ENCODE assay signal across 7 mouse cellular contexts in the genomic region with DNA sequence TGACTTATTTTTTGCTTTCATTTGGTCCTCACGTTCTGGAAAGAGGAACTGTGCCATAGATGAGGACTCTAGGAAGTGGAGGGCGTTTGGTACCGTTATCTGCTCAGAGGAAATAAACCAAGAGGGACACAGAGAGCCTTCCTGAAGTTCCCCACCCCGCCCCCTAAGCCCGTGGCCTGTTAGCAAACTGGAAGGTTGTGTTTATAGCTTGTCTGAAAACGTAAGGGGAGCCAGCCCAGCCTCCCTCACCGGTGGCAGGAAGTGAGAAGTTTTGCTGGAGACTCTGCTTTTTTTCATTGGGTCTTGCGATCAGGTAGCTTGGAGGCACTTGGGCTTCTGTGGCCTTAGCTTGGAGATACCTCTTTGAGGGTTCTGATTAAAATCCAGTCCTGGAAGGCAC. TPM values are rescaled to one million over a fixed set of nuclear protein-coding genes. Genes with fewer than 3 reads are reported as not detected.
A peak's percentile ranks its signal among the peaks of the same experiment; 100 is the strongest.
DNase-seq lines count a peak whose midpoint lies in the region; ATAC-seq lines count a peak whose summit lies in the region.

No protein-coding gene starts in this region.

- H3K36me3 ChIP-seq in forebrain, embryonic 16.5 days (ENCODE audit: control insufficient read depth, insufficient read depth): no peaks in the 10 kb centered on the region
- no peaks in the 10 kb centered on the region for H3K36me3 ChIP-seq in hindbrain, embryonic 15.5 days
- no peaks in the 10 kb centered on the region for H3K36me3 ChIP-seq in liver, embryonic 12.5 days

- peaks cover 6% of the 10 kb centered on the region for H3K4me1 ChIP-seq in forebrain, embryonic 16.5 days (replicated peaks; ENCODE audit: control insufficient read depth, insufficient read depth, low read length)
- peaks cover 23% of the 10 kb centered on the region for H3K4me1 ChIP-seq in hindbrain, embryonic 15.5 days (replicated peaks)
- peaks cover 23% of the 10 kb centered on the region for H3K4me1 ChIP-seq in liver, embryonic 12.5 days

- H3K4me2 ChIP-seq in forebrain, embryonic 16.5 days (ENCODE audit: low read length): peak overlapping the region; percentile 73
- H3K4me2 ChIP-seq in hindbrain, embryonic 15.5 days: peak overlapping the region; percentile 90
- peak overlapping the region; percentile 90 for H3K4me2 ChIP-seq in liver, embryonic 12.5 days

- H3K9ac ChIP-seq in forebrain, embryonic 16.5 days (replicated peaks; ENCODE audit: low read depth, low read length): peak overlapping the region; percentile 84
- peak overlapping the region; percentile 79 for H3K9ac ChIP-seq in hindbrain, embryonic 15.5 days
- H3K9ac ChIP-seq in liver, embryonic 12.5 days: 0 out of 2 replicates have a peak overlapping the region, but pooled peaks have one; percentile 2

- peak; percentile 68 for ATAC-seq in CD4-positive, CD25-positive, alpha-beta regulatory T cell, adult 4 months
- ATAC-seq in forebrain, embryonic 16.5 days: no peak
- no peak for ATAC-seq in hindbrain, embryonic 15.5 days (ENCODE audit: low FRiP score, low read depth)
- ATAC-seq in liver, embryonic 12.5 days: peak; percentile 30; the same call in 1 of the 2 replicates

- WGBS in forebrain, embryonic 16.5 days: 7% methylated on average over 8 of the region's 8 CpGs
- WGBS in hindbrain, embryonic 15.5 days: 4% methylated on average over 8 of the region's 8 CpGs
- WGBS in liver, embryonic 12.5 days (ENCODE audit: insufficient replicate concordance): 0% methylated on average over 8 of the region's 8 CpGs

- no peak overlapping the region for H3K27ac ChIP-seq in forebrain, embryonic 16.5 days (ENCODE audit: low read length)
- H3K27ac ChIP-seq in hindbrain, embryonic 15.5 days (replicated peaks): no peak overlapping the region
- peak overlapping the region; percentile 51; the same call in 1 of the 2 replicates for H3K27ac ChIP-seq in liver, embryonic 12.5 days

- no peaks in the 10 kb centered on the region for H3K9me3 ChIP-seq in forebrain, embryonic 16.5 days (ENCODE audit: control insufficient read depth, low read length)
- no peaks in the 10 kb centered on the region for H3K9me3 ChIP-seq in hindbrain, embryonic 15.5 days
- no peaks in the 10 kb centered on the region for H3K9me3 ChIP-seq in liver, embryonic 12.5 days (replicated peaks)

- H3K27me3 ChIP-seq in forebrain, embryonic 16.5 days (replicated peaks; ENCODE audit: control insufficient read depth, insufficient read depth, low read length): no peaks in the 10 kb centered on the region; the same call in 1 of the 2 replicates
- H3K27me3 ChIP-seq in hindbrain, embryonic 15.5 days: no peaks in the 10 kb centered on the region
- peaks cover 36% of the 10 kb centered on the region for H3K27me3 ChIP-seq in liver, embryonic 12.5 days (replicated peaks)

- H3K4me3 ChIP-seq in forebrain, embryonic 16.5 days (replicated peaks; ENCODE audit: low read length): peak overlapping the region; percentile 75
- H3K4me3 ChIP-seq in hindbrain, embryonic 15.5 days: peak overlapping the region; percentile 90
- H3K4me3 ChIP-seq in liver, embryonic 12.5 days: peak overlapping the region; percentile 64

- peak; percentile 40 for DNase-seq in adrenal gland, adult 2 months
- peak; percentile 12 to 36 for DNase-seq in monocyte, adult 2 months (ENCODE audit: low read depth in 1 of 2, low spot score in 2 of 2)
- DNase-seq in thymus, postnatal 0 days (ENCODE audit: low spot score): peak; percentile 66

RNA-seq across cellular contexts. Expression of a gene that starts 1.2 kb away (rescaled TPM):
- 10 to 100 TPM; 10.1 to 13.1 TPM for polyA plus RNA-seq in CD4-positive, CD25-positive, alpha-beta regulatory T cell, adult 4 months (2017; shearing (Covaris generic))
- total RNA-seq in adrenal gland, adult 2 months (2021): 1 to 10 TPM; 3.6 to 4.9 TPM
- polyA plus RNA-seq in adrenal gland, adult 2 months (2012; rRNA removed): 0.54 and 1.1 TPM in 2 replicates
- 6.3 and 7.9 TPM in 2 replicates for polyA plus RNA-seq in forebrain, embryonic 16.5 days (2015; fragmentation: Nextera tagmentation; extraction: Ambion mirVana)
- polyA plus RNA-seq in hindbrain, embryonic 15.5 days (2015; fragmentation: Nextera tagmentation; extraction: Ambion mirVana): 15.4 and 18.2 TPM in 2 replicates
- 5.4 and 7.0 TPM in 2 replicates for polyA plus RNA-seq in liver, embryonic 12.5 days (2016; fragmentation: Nextera tagmentation; extraction: Ambion mirVana)
- 5.9 and 7.4 TPM in 2 replicates for polyA plus RNA-seq in thymus, postnatal 0 days (2015; fragmentation: Nextera tagmentation; extraction: Ambion mirVana)

Comparison
In these comparisons a context has a peak if more than half of its experiments do, and no peak if none do; other contexts are left out.
1. ATAC-seq: peak in CD4-positive, CD25-positive, alpha-beta regulatory T cell, adult 4 months (single experiment) and liver, embryonic 12.5 days (single experiment); none in forebrain, embryonic 16.5 days (single experiment) and hindbrain, embryonic 15.5 days (single experiment).
2. H3K9ac ChIP-seq: peak in every context shown above with its lines; median percentile 84 in forebrain, embryonic 16.5 days; 79 in hindbrain, embryonic 15.5 days; 2 in liver, embryonic 12.5 days.
3. Peak in every context shown above with its lines, with median percentiles within 50 percentile points of each other: DNase-seq, H3K4me2 ChIP-seq and H3K4me3 ChIP-seq.